Mouse (Mus musculus) monocyte, adult 5-6 weeks (primary cell): ENCODE measurements around the gene 5031439G07Rik. TPM values are rescaled to one million over a fixed set of nuclear protein-coding genes. Genes with fewer than 3 reads are reported as not detected.

Source experiments
- ATAC-seq: fragments of 153-309, 156-312 bp; replicated peaks from 2 replicates; pipeline ENCODE4 v1.8.0; 2017; ENCODE audit warnings: mild to moderate bottlenecking; ENCODE audit not compliant: low TSS enrichment, insufficient number of reproducible peaks, severe bottlenecking, poor library complexity, low FRiP score
- total RNA-seq: library from RNA; stranded (forward); fragments of 200-1000, 200-491, 200-594 nt; gene quantifications from 3 replicates; pipeline ENCODE4 v1.2.3, GENCODE M21; 2017

Gene 5031439G07Rik
- total RNA-seq, 1 experiment from 2014 or later, result 67.3 TPM

GRCm38 (mm10) chr15:84964771-84965170, 23.6 kb downstream of the 5031439G07Rik start:
- ATAC-seq, result no peak

GRCm38 (mm10) chr15:84962518-84962917, 25.8 kb downstream of the 5031439G07Rik start:
- no peak for ATAC-seq

- ATAC-seq, result no peak
These were observed 27.7 kb downstream of the 5031439G07Rik start for GRCm38 (mm10) chr15:84960692-84961091.

- no peak for ATAC-seq
These were observed 28.5 kb downstream of the 5031439G07Rik start for GRCm38 (mm10) chr15:84959891-84960290.

GRCm38 (mm10) chr15:84958331-84958730, 30.0 kb downstream of the 5031439G07Rik start:
- ATAC-seq, result no peak

GRCm38 (mm10) chr15:84957851-84958250, 30.5 kb downstream of the 5031439G07Rik start:
- no peak for ATAC-seq

GRCm38 (mm10) chr15:84953259-84953658, 35.1 kb downstream of the 5031439G07Rik start:
- ATAC-seq, result no peak

GRCm38 (mm10) chr15:84950053-84950452, 38.3 kb downstream of the 5031439G07Rik start:
- ATAC-seq, result no peak

- no peak for ATAC-seq
These were observed 39.4 kb downstream of the 5031439G07Rik start for GRCm38 (mm10) chr15:84948990-84949389.

GRCm38 (mm10) chr15:84944319-84944718, 44.0 kb downstream of the 5031439G07Rik start:
- ATAC-seq, result no peak

- no peak for ATAC-seq
These were observed 45.6 kb downstream of the 5031439G07Rik start for GRCm38 (mm10) chr15:84942647-84943285.

- ATAC-seq, result no peak
These were observed 48.2 kb downstream of the 5031439G07Rik start for GRCm38 (mm10) chr15:84940102-84940501.

- ATAC-seq, result no peak
These were observed 53.5 kb downstream of the 5031439G07Rik start for GRCm38 (mm10) chr15:84934901-84935300.

- ATAC-seq, result no peak
These were observed 56.0 kb downstream of the 5031439G07Rik start for GRCm38 (mm10) chr15:84932351-84932750.

- no peak for ATAC-seq
These were observed 62.8 kb downstream of the 5031439G07Rik start for GRCm38 (mm10) chr15:84925495-84926018.

GRCm38 (mm10) chr15:84924781-84925315, 63.5 kb downstream of the 5031439G07Rik start:
- no peak for ATAC-seq

GRCm38 (mm10) chr15:84923508-84924181, 64.7 kb downstream of the 5031439G07Rik start:
- ATAC-seq, result 0 out of 2 replicates have a peak, but pooled peaks have one; percentile 7

- peak; percentile 87 for ATAC-seq
These were observed 65.4 kb downstream of the 5031439G07Rik start, which contains the start of gene Nup50 for GRCm38 (mm10) chr15:84922884-84923507. Gene Nup50 (plus strand): TSS chr15:84923411.

- ATAC-seq, result no peak
These were observed 68.4 kb downstream of the 5031439G07Rik start, which contains the start of gene Gm29666 for GRCm38 (mm10) chr15:84919938-84920337. Gene Gm29666 (minus strand): TSS chr15:84920038.
